Mouse (Mus musculus) lung, postnatal 0 days (tissue): ENCODE measurements at regions not wholly inside any gene's neighbourhood (a gene's known extent, or its start where the extent isn't known, plus 50 kb on each side); places are given as distances from the start of the nearest gene placed in this dataset.

ENCODE experiments used
- CTCF ChIP-seq: IDR thresholded peaks from 2 replicates; pipeline ENCODE4 v1.5.1; 2016; ENCODE audit warnings: antibody characterized with exemption, mild to moderate bottlenecking
- EP300 ChIP-seq: IDR thresholded peaks from 2 replicates; pipeline ENCODE4 v1.6.1; 2016; ENCODE audit warnings: antibody characterized with exemption, mild to moderate bottlenecking, control low read depth

DNA sequence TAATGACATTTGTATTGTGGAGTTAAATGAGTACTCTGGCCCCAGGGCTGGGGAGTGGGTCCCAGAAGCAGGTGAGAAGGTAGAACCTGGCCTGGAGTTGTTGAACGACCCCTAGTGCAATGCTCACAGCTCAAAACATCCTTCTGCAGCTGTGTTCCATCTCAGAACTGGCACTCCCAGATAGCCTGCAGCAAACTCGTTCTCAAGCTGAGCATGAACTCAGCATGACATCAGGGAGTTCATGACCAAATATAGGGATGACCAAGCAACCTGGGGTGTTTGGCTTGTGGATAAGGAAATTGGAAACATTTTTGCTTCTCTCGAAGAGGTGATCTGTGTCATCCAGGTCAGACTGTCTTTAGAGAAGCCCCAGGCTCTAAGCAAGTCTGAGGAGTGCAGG lies 126.4 kb upstream of the Jun start:
- TF ChIP-seq CTCF: no peak
- no peak for TF ChIP-seq EP300
